ENCODE assay signal across 8 mouse cellular contexts in the genomic region with DNA sequence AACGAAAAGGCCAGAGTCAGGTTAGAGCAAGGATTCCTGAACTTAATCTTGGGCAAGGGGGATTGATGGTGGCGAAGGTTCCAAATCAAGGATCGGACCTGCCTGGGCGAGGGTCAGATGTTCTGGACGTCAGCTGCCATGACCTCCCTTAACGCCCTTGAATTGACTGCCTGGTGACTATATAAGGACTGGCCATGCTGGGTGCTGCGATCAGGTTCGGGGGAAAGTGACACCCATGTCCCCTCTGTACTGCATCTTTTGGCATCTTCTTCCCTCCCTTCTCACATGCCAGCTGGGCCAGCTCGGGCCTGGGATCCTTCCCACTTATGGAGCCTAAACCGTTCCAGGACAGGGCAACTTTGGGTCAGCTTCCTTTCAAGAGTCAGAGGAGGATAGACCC. TPM values are rescaled to one million over a fixed set of nuclear protein-coding genes. Genes with fewer than 3 reads are reported as not detected.
DNase-seq lines count a peak whose midpoint lies in the region; ATAC-seq lines count a peak whose summit lies in the region.

No protein-coding gene starts in this region.

- H3K79me2 ChIP-seq in macrophage (ENCODE audit: inconsistent target) = peaks cover 27% of the 10 kb centered on the region

- H3K27me3 ChIP-seq in lung, embryonic 15.5 days = no peaks in the 10 kb centered on the region
- H3K27me3 ChIP-seq in embryonic facial prominence, embryonic 12.5 days = no peaks in the 10 kb centered on the region
- no peaks in the 10 kb centered on the region for H3K27me3 ChIP-seq in heart, embryonic 16.5 days (ENCODE audit: control insufficient read depth, insufficient read depth, low read length)

- H3K9ac ChIP-seq in lung, embryonic 15.5 days = peak overlapping the region; percentile 63
- H3K9ac ChIP-seq in embryonic facial prominence, embryonic 12.5 days = peak overlapping the region; percentile 71
- H3K9ac ChIP-seq in heart, embryonic 16.5 days (ENCODE audit: low read length) = peak overlapping the region; percentile 82

- no peak for DNase-seq in lung, postnatal 14 days
- DNase-seq in frontal cortex, postnatal 25 days (ENCODE audit: low spot score in 2 of 2) = no peak
- DNase-seq in left cerebral cortex, postnatal 14 days (ENCODE audit: low spot score in 2 of 2) = no peak
- no peak for DNase-seq in layer of hippocampus, adult 9-10 months (ENCODE audit: low spot score)

- peak overlapping the region; percentile 65 for H3K4me3 ChIP-seq in lung, embryonic 15.5 days
- H3K4me3 ChIP-seq in embryonic facial prominence, embryonic 12.5 days = peak overlapping the region; percentile 53
- peak overlapping the region; percentile 85 for H3K4me3 ChIP-seq in heart, embryonic 16.5 days (ENCODE audit: low read length)
- peak overlapping the region; percentile 79 for H3K4me3 ChIP-seq in macrophage (ENCODE audit: inconsistent target)

- ATAC-seq in lung, embryonic 15.5 days (ENCODE audit: borderline replicate concordance, extremely low read depth, low FRiP score, low TSS enrichment) = no peak
- ATAC-seq in embryonic facial prominence, embryonic 12.5 days (ENCODE audit: insufficient number of reproducible peaks, insufficient read depth, low FRiP score, low TSS enrichment) = no peak
- ATAC-seq in heart, embryonic 16.5 days (replicated peaks; ENCODE audit: extremely low read depth, insufficient read depth, low FRiP score) = no peak

- intact Hi-C loops in left cerebral cortex, postnatal 14 days (cut with DNase I) = no loop called here

- H3K36me3 ChIP-seq in lung, embryonic 15.5 days = peaks cover 22% of the 10 kb centered on the region
- peaks cover 22% of the 10 kb centered on the region for H3K36me3 ChIP-seq in embryonic facial prominence, embryonic 12.5 days
- H3K36me3 ChIP-seq in heart, embryonic 16.5 days (ENCODE audit: control insufficient read depth, insufficient read depth) = peaks cover 15% of the 10 kb centered on the region
- peaks cover 17% of the 10 kb centered on the region; the same call in 1 of the 2 replicates for H3K36me3 ChIP-seq in macrophage (ENCODE audit: inconsistent target)

- H3K4me1 ChIP-seq in lung, embryonic 15.5 days = peaks cover 19% of the 10 kb centered on the region
- peaks cover 16% of the 10 kb centered on the region for H3K4me1 ChIP-seq in embryonic facial prominence, embryonic 12.5 days
- peaks cover 22% of the 10 kb centered on the region for H3K4me1 ChIP-seq in heart, embryonic 16.5 days (ENCODE audit: control insufficient read depth, insufficient read depth, low read length)

- no peaks in the 10 kb centered on the region for H3K9me3 ChIP-seq in lung, embryonic 15.5 days
- H3K9me3 ChIP-seq in embryonic facial prominence, embryonic 12.5 days = no peaks in the 10 kb centered on the region
- no peaks in the 10 kb centered on the region for H3K9me3 ChIP-seq in heart, embryonic 16.5 days (replicated peaks; ENCODE audit: control insufficient read depth, low read length)

- peak overlapping the region; percentile 87 for H3K4me2 ChIP-seq in lung, embryonic 15.5 days
- peak overlapping the region; percentile 92 for H3K4me2 ChIP-seq in embryonic facial prominence, embryonic 12.5 days (replicated peaks)
- peak overlapping the region; percentile 95 for H3K4me2 ChIP-seq in heart, embryonic 16.5 days (ENCODE audit: low read depth, low read length)

- WGBS in lung, embryonic 15.5 days = 3% methylated on average over 10 of the region's 10 CpGs
- WGBS in embryonic facial prominence, embryonic 12.5 days = 3% methylated on average over 10 of the region's 10 CpGs
- WGBS in heart, embryonic 16.5 days = 4% methylated on average over 10 of the region's 10 CpGs
- 41% methylated on average over 10 of the region's 10 CpGs for WGBS in macrophage (ENCODE audit: missing documents)

- peak overlapping the region; percentile 97 for H3K27ac ChIP-seq in lung, embryonic 15.5 days
- no peak overlapping the region for H3K27ac ChIP-seq in embryonic facial prominence, embryonic 12.5 days
- peak overlapping the region; percentile 99 for H3K27ac ChIP-seq in heart, embryonic 16.5 days (ENCODE audit: low read length)
- no peak overlapping the region for H3K27ac ChIP-seq in macrophage

RNA-seq across cellular contexts. Expression of gene Tmem38a, which starts 0.7 kb away (rescaled TPM):
- polyA plus RNA-seq in lung, embryonic 15.5 days (2015; fragmentation: Nextera tagmentation; extraction: Ambion mirVana) = 18.3 and 20.7 TPM in 2 replicates
- 16.5 and 17.1 TPM in 2 replicates for polyA plus RNA-seq in embryonic facial prominence, embryonic 12.5 days (2016; fragmentation: Nextera tagmentation; extraction: Ambion mirVana)
- polyA plus RNA-seq in heart, embryonic 16.5 days (2015; fragmentation: Nextera tagmentation; extraction: Ambion mirVana) = 117 and 125 TPM in 2 replicates
- total RNA-seq in macrophage (2018; cell fraction: chromatin; rRNA removed) = 1 to 10 TPM in 9 of 26 experiments, under 1 TPM in 6, not detected in 11; 0.63 to 3.5 (median 1.7) TPM
- 1 to 10 TPM; 1.0 to 4.0 (median 2.4) TPM for total RNA-seq in macrophage (2018; cell fraction: cytosol; rRNA removed)
- total RNA-seq in macrophage (2018; cell fraction: nucleus; rRNA removed) = 1 to 10 TPM in 17 of 26 experiments, under 1 TPM in 9; 0.35 to 4.7 (median 1.3) TPM
- 2.2 to 4.4 TPM (median 2.7 TPM) in 3 replicates for polyA plus RNA-seq in macrophage (2018)
- 100 to 1,000 TPM; 136 to 148 TPM for total RNA-seq in left cerebral cortex, postnatal 14 days (2021)

RNA-seq across cellular contexts. Expression of gene Smim7, which starts 1.6 kb away (rescaled TPM):
- 117 and 118 TPM in 2 replicates for polyA plus RNA-seq in lung, embryonic 15.5 days (2015; fragmentation: Nextera tagmentation; extraction: Ambion mirVana)
- 115 and 123 TPM in 2 replicates for polyA plus RNA-seq in embryonic facial prominence, embryonic 12.5 days (2016; fragmentation: Nextera tagmentation; extraction: Ambion mirVana)
- 97.1 and 108 TPM in 2 replicates for polyA plus RNA-seq in heart, embryonic 16.5 days (2015; fragmentation: Nextera tagmentation; extraction: Ambion mirVana)
- 10 to 100 TPM; 19.9 to 54.0 (median 37.6) TPM for total RNA-seq in macrophage (2018; cell fraction: chromatin; rRNA removed)
- 10 to 100 TPM; 25.0 to 42.3 (median 33.5) TPM for total RNA-seq in macrophage (2018; cell fraction: cytosol; rRNA removed)
- total RNA-seq in macrophage (2018; cell fraction: nucleus; rRNA removed) = 10 to 100 TPM; 22.1 to 66.7 (median 38.4) TPM
- 16.5 to 43.2 TPM (median 39.1 TPM) in 3 replicates for polyA plus RNA-seq in macrophage (2018)
- 100 to 1,000 TPM; 125 to 126 TPM for total RNA-seq in left cerebral cortex, postnatal 14 days (2021)

RNA-seq across cellular contexts. Expression of gene Med26, which starts 24.4 kb away (rescaled TPM):
- polyA plus RNA-seq in lung, embryonic 15.5 days (2015; fragmentation: Nextera tagmentation; extraction: Ambion mirVana) = 17.2 TPM in 2 replicates
- 22.3 and 23.4 TPM in 2 replicates for polyA plus RNA-seq in embryonic facial prominence, embryonic 12.5 days (2016; fragmentation: Nextera tagmentation; extraction: Ambion mirVana)
- polyA plus RNA-seq in heart, embryonic 16.5 days (2015; fragmentation: Nextera tagmentation; extraction: Ambion mirVana) = 11.5 and 12.7 TPM in 2 replicates
- 10 to 100 TPM in 3 of 26 experiments, 1 to 10 TPM in 23; 2.9 to 10.7 (median 7.1) TPM for total RNA-seq in macrophage (2018; cell fraction: chromatin; rRNA removed)
- total RNA-seq in macrophage (2018; cell fraction: cytosol; rRNA removed) = 1 to 10 TPM; 2.6 to 9.8 (median 7.4) TPM
- total RNA-seq in macrophage (2018; cell fraction: nucleus; rRNA removed) = 1 to 10 TPM; 3.3 to 9.9 (median 7.1) TPM
- 4.4 to 5.6 TPM (median 4.6 TPM) in 3 replicates for polyA plus RNA-seq in macrophage (2018)
- 1 to 10 TPM; 8.5 to 9.8 TPM for total RNA-seq in left cerebral cortex, postnatal 14 days (2021)

Comparison
In these comparisons a context has a peak if more than half of its experiments do, and no peak if none do; other contexts are left out.
1. H3K27ac ChIP-seq: peak in lung, embryonic 15.5 days (single experiment) and heart, embryonic 16.5 days (single experiment); none in embryonic facial prominence, embryonic 12.5 days (single experiment) and macrophage (single experiment).
2. Peak in every context shown above with its lines, with median percentiles within 50 percentile points of each other: H3K4me2 ChIP-seq, H3K4me3 ChIP-seq and H3K9ac ChIP-seq.